Comparison of ENCODE assay signal across 9 mouse cellular contexts in genomic region chr16:91964308-91965178, GRCm38 (mm10).
DNase-seq lines count a peak whose midpoint lies in the region; ATAC-seq and TF ChIP-seq lines count a peak whose summit lies in the region.
"Had no signal": no experiment of that assay in that cellular context is flagged by ENCODE, and none has a peak within 500 bp of the region (broad histone marks: within the 10 kb centered on the region; RNA-seq: fewer than 3 reads in every experiment).

No protein-coding gene starts in this region.

- peak overlapping the region; percentile 14 for H3K4me3 ChIP-seq in bone marrow macrophage, adult 2 months (ENCODE audit: insufficient read depth, low read length)
- H3K4me3 ChIP-seq in hindbrain, embryonic 16.5 days (ENCODE audit: low read length), result no peak overlapping the region
- H3K4me3 ChIP-seq: embryonic facial prominence, embryonic 15.5 days; limb, embryonic 13.5 days had no signal

- H3K4me1 ChIP-seq in bone marrow macrophage, adult 2 months (ENCODE audit: control insufficient read depth, insufficient read depth, low read length), result peaks cover 38% of the 10 kb centered on the region
- H3K4me1 ChIP-seq in hindbrain, embryonic 16.5 days (ENCODE audit: control insufficient read depth, insufficient read depth, low read depth, low read length), result peaks cover 19% of the 10 kb centered on the region

- no peak overlapping the region for H3K4me2 ChIP-seq in hindbrain, embryonic 16.5 days (ENCODE audit: low read length)
- H3K4me2 ChIP-seq: embryonic facial prominence, embryonic 15.5 days; limb, embryonic 13.5 days had no signal

- H3K9me3 ChIP-seq in hindbrain, embryonic 16.5 days (ENCODE audit: control insufficient read depth, low read length), result no peaks in the 10 kb centered on the region
- H3K9me3 ChIP-seq: embryonic facial prominence, embryonic 15.5 days; limb, embryonic 13.5 days had no signal

- no peaks in the 10 kb centered on the region for H3K27me3 ChIP-seq in hindbrain, embryonic 16.5 days (replicated peaks; ENCODE audit: control insufficient read depth, insufficient read depth, low read length)
- H3K27me3 ChIP-seq: embryonic facial prominence, embryonic 15.5 days; limb, embryonic 13.5 days had no signal

- DNase-seq in naive thymus-derived CD4-positive, alpha-beta T cell, adult 2 months (ENCODE audit: low read depth), result peak; percentile 74
- DNase-seq in left cerebral cortex, adult 18-20 months (ENCODE audit: low spot score in 2 of 2), result no peak
- DNase-seq in right cerebral cortex, postnatal 25 days, result no peak
- DNase-seq in spleen, postnatal 10 days (ENCODE audit: low spot score in 2 of 2), result no peak

- ATAC-seq in CD4-positive, CD25-positive, alpha-beta regulatory T cell, adult 4 months, result peak; percentile 73
- ATAC-seq in hindbrain, embryonic 16.5 days, result no peak

- H3K9ac ChIP-seq in hindbrain, embryonic 16.5 days (ENCODE audit: low read depth, low read length), result no peak overlapping the region
- H3K9ac ChIP-seq: embryonic facial prominence, embryonic 15.5 days; limb, embryonic 13.5 days had no signal

- TF ChIP-seq CTCF in bone marrow macrophage, adult 2 months (IDR thresholded peaks at IDR 0.05; ENCODE audit: low read depth, low read length), result peak; percentile 26; the same call in 1 of the 2 replicates

- no peaks in the 10 kb centered on the region for H3K36me3 ChIP-seq in hindbrain, embryonic 16.5 days (ENCODE audit: control insufficient read depth, insufficient read depth, low read length)
- H3K36me3 ChIP-seq: embryonic facial prominence, embryonic 15.5 days; limb, embryonic 13.5 days had no signal

- WGBS in hindbrain, embryonic 16.5 days, result 85% methylated on average over 13 of the region's 13 CpGs

- peak overlapping the region; percentile 63 for H3K27ac ChIP-seq in bone marrow macrophage, adult 2 months (ENCODE audit: insufficient read depth, low read depth, low read length)
- H3K27ac ChIP-seq in hindbrain, embryonic 16.5 days (ENCODE audit: low read depth, low read length), result peak overlapping the region; percentile 80; the same call in 1 of the 2 replicates
- H3K27ac ChIP-seq: embryonic facial prominence, embryonic 15.5 days; limb, embryonic 13.5 days had no signal

- no peak for TF ChIP-seq POLR2A in bone marrow macrophage, adult 2 months (IDR thresholded peaks at IDR 0.05; ENCODE audit: borderline replicate concordance, low read depth, low read length)
